Mouse (Mus musculus): ENCODE results near the gene Tcp11. TPM values are rescaled to one million over a fixed set of nuclear protein-coding genes. Genes with fewer than 3 reads are reported as not detected.

The Tcp11 gene
- total and polyA plus RNA-seq, 3 experiments: 0.50 to 0.82 TPM; not detected in 1

DNA sequence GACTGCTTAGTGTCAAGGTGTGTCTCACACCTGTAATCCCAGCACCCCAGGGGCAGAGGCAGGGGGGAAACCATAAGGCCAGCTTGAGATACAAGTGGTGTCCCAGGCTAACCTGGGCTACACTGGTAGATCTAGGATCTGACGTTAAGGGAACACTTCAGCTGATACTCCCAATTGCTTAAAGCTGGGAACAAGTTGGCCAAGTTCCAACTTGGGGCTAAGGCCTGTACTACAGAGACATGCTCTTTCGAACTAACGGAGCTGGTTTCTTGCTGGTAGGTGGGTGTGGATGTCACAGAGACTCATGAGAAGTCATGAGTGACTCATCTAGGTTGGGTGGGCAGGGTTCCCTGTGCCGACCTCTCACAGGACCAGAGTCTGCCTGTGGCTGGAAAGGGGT lies 13.1 kb downstream of the Tcp11 start:
- Histone ChIP-seq H3K4me1 (ENCODE audit: control insufficient read depth in 1 of 2, insufficient read depth in 2 of 2, low read length in 2 of 2) (peaks cover 0 to 11% of the 10 kb centered on the region in 2 experiments; a peak in 2 of 4 replicates), H3K79me2 (ENCODE audit: control insufficient read depth, insufficient read depth, low read length, poor library complexity) (no peaks in the 10 kb centered on the region; the same call in 1 of the 2 replicates), H3K9ac (ENCODE audit: control insufficient read depth, low read depth, low read length, poor library complexity, severe bottlenecking) (no peak overlapping the region), H3K9me3 (replicated peaks; ENCODE audit: insufficient read depth, low read length) (no peaks in the 10 kb centered on the region), H3K27ac (ENCODE audit: control insufficient read depth, low read depth, low read length) (no peak overlapping the region), H3K4me3 (ENCODE audit: control insufficient read depth in 1 of 2, insufficient read depth in 1 of 2, low read depth in 2 of 2, low read length in 2 of 2) (no peak overlapping the region), H3K36me3 (ENCODE audit: control insufficient read depth in 1 of 2, insufficient read depth in 2 of 2, low read length in 2 of 2) (peaks cover 0 to 10% of the 10 kb centered on the region in 2 experiments; a peak in 2 of 4 replicates), H3K27me3 (ENCODE audit: control insufficient read depth in 1 of 2, insufficient read depth in 2 of 2, low read length in 2 of 2) (no peaks in the 10 kb centered on the region)
- no peak for DNase-seq (ENCODE audit: low read depth, low spot score)
- no peak for TF ChIP-seq E2F4 (IDR thresholded peaks at IDR 0.05; ENCODE audit: borderline replicate concordance, low read depth, low read length)
- TF ChIP-seq UBTF (IDR thresholded peaks at IDR 0.05; ENCODE audit: borderline replicate concordance, insufficient read depth, low read depth, low read length): no peak
- no peak for TF ChIP-seq HCFC1 (IDR thresholded peaks at IDR 0.05; ENCODE audit: low read depth, low read length)
- no peak for TF ChIP-seq CHD1 (IDR thresholded peaks at IDR 0.05; ENCODE audit: low read depth, low read length)
- TF ChIP-seq JUND (IDR thresholded peaks at IDR 0.05; ENCODE audit: low read depth, low read length): no peak
- no peak for TF ChIP-seq NELFE (IDR thresholded peaks at IDR 0.05; ENCODE audit: low read depth, low read length)

DNA sequence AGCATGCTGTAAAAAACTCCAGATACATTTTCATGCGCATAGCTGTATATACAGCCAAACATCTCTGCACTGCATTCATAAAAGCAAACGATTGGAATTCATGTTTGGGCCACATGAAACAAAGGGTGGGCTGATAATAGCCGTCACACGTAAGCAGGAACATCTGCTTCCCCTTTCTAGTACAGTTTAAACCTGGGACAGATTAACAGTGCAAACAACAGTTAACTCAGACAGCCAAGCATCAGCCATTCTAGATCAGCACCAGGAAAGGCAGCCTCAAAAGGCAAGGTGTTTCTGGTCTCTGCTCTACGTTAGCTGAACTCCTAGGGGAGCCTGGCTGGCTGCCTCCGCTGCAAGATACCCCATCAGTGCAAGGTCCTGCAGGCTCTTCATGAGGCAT lies 17.3 kb downstream of the Tcp11 start:
- no peaks in the 10 kb centered on the region for H3K27me3 ChIP-seq (ENCODE audit: control insufficient read depth in 1 of 2, insufficient read depth in 2 of 2, low read length in 2 of 2)
- no peaks in the 10 kb centered on the region; the same call in 1 of the 2 replicates for H3K79me2 ChIP-seq (ENCODE audit: control insufficient read depth, insufficient read depth, low read length, poor library complexity)
- H3K4me3 ChIP-seq (ENCODE audit: control insufficient read depth in 1 of 2, insufficient read depth in 1 of 2, low read depth in 2 of 2, low read length in 2 of 2): peak overlapping the region; percentile 15 to 43
- peaks cover 0 to 10% of the 10 kb centered on the region in 2 experiments; a peak in 2 of 4 replicates for H3K36me3 ChIP-seq (ENCODE audit: control insufficient read depth in 1 of 2, insufficient read depth in 2 of 2, low read length in 2 of 2)
- no peaks in the 10 kb centered on the region for H3K9me3 ChIP-seq (replicated peaks; ENCODE audit: insufficient read depth, low read length)
- DNase-seq (ENCODE audit: low read depth, low spot score): peak; percentile 88
- H3K9ac ChIP-seq (ENCODE audit: control insufficient read depth, low read depth, low read length, poor library complexity, severe bottlenecking): peak overlapping the region; percentile 61
- H3K4me1 ChIP-seq (ENCODE audit: control insufficient read depth in 1 of 2, insufficient read depth in 2 of 2, low read length in 2 of 2): peaks cover 0 to 11% of the 10 kb centered on the region in 2 experiments; a peak in 2 of 4 replicates
- TF ChIP-seq MAX (IDR thresholded peaks at IDR 0.05; ENCODE audit: low read length) (no peak; the same call in 1 of the 2 replicates), MYC (IDR thresholded peaks at IDR 0.05; ENCODE audit: low read depth, low read length) (peak; percentile 51; the same call in 1 of the 2 replicates), POLR2A (IDR thresholded peaks at IDR 0.05; ENCODE audit: control insufficient read depth in 1 of 2, insufficient read depth in 1 of 2, low read depth in 1 of 2, low read length in 2 of 2, poor library complexity in 1 of 2) (peak in 1 of 2 experiments; percentile 65; a peak in 2 of 4 replicates), CHD1 (IDR thresholded peaks at IDR 0.05; ENCODE audit: low read depth, low read length) (no peak), SIN3A (IDR thresholded peaks at IDR 0.05; ENCODE audit: low read length) (peak; percentile 82), KAT2A (conservative IDR thresholded peaks at IDR 0.05; ENCODE audit: low read depth, low read length) (no peak), GATA1 (IDR thresholded peaks at IDR 0.05; ENCODE audit: low read depth, low read length) (peak; percentile 58), ETS1 (IDR thresholded peaks at IDR 0.05; ENCODE audit: low read depth, low read length) (peak; percentile 72), POLR2AphosphoS2 (IDR thresholded peaks at IDR 0.05; ENCODE audit: low read length) (no peak), TAL1 (IDR thresholded peaks at IDR 0.05; ENCODE audit: low read length) (peak; percentile 25; the same call in 1 of the 2 replicates), MYB (IDR thresholded peaks at IDR 0.05; ENCODE audit: low read depth, low read length) (peak; percentile 83), ZC3H11A (IDR thresholded peaks at IDR 0.05; ENCODE audit: low read depth, low read length) (no peak), RCOR1 (IDR thresholded peaks at IDR 0.05; ENCODE audit: low read depth, low read length) (0 out of 2 replicates have a peak, but pooled peaks have one; percentile 7), TBP (IDR thresholded peaks at IDR 0.05; ENCODE audit: low read depth, low read length) (peak; percentile 71), EP300 (IDR thresholded peaks at IDR 0.05; ENCODE audit: low read depth in 1 of 2, low read length in 2 of 2) (peak; percentile 80 to 81), TCF12 (IDR thresholded peaks at IDR 0.05; ENCODE audit: low read depth, low read length) (peak; percentile 63; the same call in 1 of the 2 replicates), CTCF (IDR thresholded peaks at IDR 0.05 in 2 of 3, conservative IDR thresholded peaks at IDR 0.05 in 1 of 3; ENCODE audit: control insufficient read depth in 1 of 3, insufficient read depth in 1 of 3, low read depth in 2 of 3, low read length in 3 of 3, poor library complexity in 1 of 3, severe bottlenecking in 1 of 3) (no peak), ZNF384 (IDR thresholded peaks at IDR 0.05; ENCODE audit: low read depth, low read length) (peak; percentile 38; the same call in 1 of the 2 replicates), BHLHE40 (IDR thresholded peaks at IDR 0.05; ENCODE audit: borderline replicate concordance, low read depth, low read length) (no peak)
- H3K27ac ChIP-seq (ENCODE audit: control insufficient read depth, low read depth, low read length): peak overlapping the region; percentile 86
